Mouse (Mus musculus) heart, adult 2 months (tissue): Measurements from ENCODE around the gene Gucd1.

Source experiments
- CTCF ChIP-seq: fragments of 200-600 bp; IDR thresholded peaks from 2 replicates; pipeline ENCODE4 v1.8.1; 2022; ENCODE audit warnings: antibody characterized with exemption, mild to moderate bottlenecking, moderate library complexity
- POLR2A ChIP-seq: fragments of 200-500 bp; IDR thresholded peaks from 2 replicates; pipeline ENCODE4 v1.6.1; 2011; ENCODE audit warnings: mild to moderate bottlenecking, low read depth, low read length, control low read depth; ENCODE audit not compliant: insufficient read depth

DNA sequence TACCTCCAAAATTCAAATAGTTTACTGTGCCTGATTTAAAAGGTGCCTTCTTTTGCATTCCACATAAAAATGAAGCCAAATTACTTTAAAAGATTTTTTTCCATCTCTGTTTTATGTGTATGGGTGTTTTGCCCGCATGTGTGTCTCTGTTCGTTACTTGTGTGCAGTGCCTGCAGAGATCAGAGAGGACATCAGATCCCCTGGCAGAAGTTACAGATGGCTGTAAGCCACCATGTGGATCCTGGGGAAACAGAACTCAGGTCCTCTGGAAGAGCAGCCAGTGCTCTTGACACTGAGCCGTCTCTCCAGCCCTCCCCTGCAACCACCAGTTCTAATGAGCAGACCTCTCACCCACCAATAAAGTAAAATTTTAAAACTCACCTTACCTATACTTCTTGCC is 55.0 kb downstream of the Gucd1 start:
- TF ChIP-seq POLR2A (no peak), CTCF (no peak)
